Mouse (Mus musculus): ENCODE measurements at regions not wholly inside any gene's neighbourhood (a gene's known extent, or its start where the extent isn't known, plus 50 kb on each side); places are given as distances from the start of the nearest gene placed in this dataset.

- WGBS, result 71% methylated on average over 4 of the region's 4 CpGs
- H3K36me3 ChIP-seq (ENCODE audit: control insufficient read depth, insufficient read depth, low read length), result no peaks in the 10 kb centered on the region
- no peak overlapping the region for H3K9ac ChIP-seq (ENCODE audit: low read length)
- peaks cover 0 to 2% of the 10 kb centered on the region in 2 experiments; a peak in 1 of 4 replicates for H3K4me1 ChIP-seq (ENCODE audit: control insufficient read depth in 2 of 2, insufficient read depth in 2 of 2, low read length in 2 of 2)
- H3K4me2 ChIP-seq (ENCODE audit: low read length), result no peak overlapping the region
- H3K27me3 ChIP-seq (ENCODE audit: control insufficient read depth, insufficient read depth, low read length), result no peaks in the 10 kb centered on the region
- ATAC-seq (ENCODE audit: insufficient number of reproducible peaks, insufficient read depth, low FRiP score, low read depth), result no peak
- H3K27ac ChIP-seq (replicated peaks in 1 of 2; ENCODE audit: control insufficient read depth in 1 of 2, insufficient read depth in 1 of 2, low read depth in 2 of 2, low read length in 2 of 2), result no peak overlapping the region
- H3K4me3 ChIP-seq (ENCODE audit: control insufficient read depth in 1 of 2, insufficient read depth in 1 of 2, low read depth in 1 of 2, low read length in 2 of 2), result no peak overlapping the region
- no peaks in the 10 kb centered on the region for H3K9me3 ChIP-seq (ENCODE audit: control insufficient read depth, low read length)
These were observed 209.6 kb upstream of the Prep start for GRCm38 (mm10) chr10:44857444-44857843.

- Histone ChIP-seq H3K9me3 (ENCODE audit: control insufficient read depth, low read length) (no peaks in the 10 kb centered on the region), H3K4me1 (ENCODE audit: control insufficient read depth in 2 of 2, insufficient read depth in 2 of 2, low read length in 2 of 2) (no peaks in the 10 kb centered on the region)
- 89% methylated on average over 4 of the region's 4 CpGs for WGBS
These were observed 212.9 kb upstream of the Prep start for GRCm38 (mm10) chr10:44854109-44854508.

GRCm38 (mm10) chr10:44849016-44849415, 218.0 kb upstream of the Prep start:
- no peak overlapping the region for H3K9ac ChIP-seq (ENCODE audit: low read length)
- no peaks in the 10 kb centered on the region for H3K4me1 ChIP-seq (ENCODE audit: control insufficient read depth in 2 of 2, insufficient read depth in 2 of 2, low read length in 2 of 2)
- no peak overlapping the region for H3K4me2 ChIP-seq (ENCODE audit: low read length)
- H3K36me3 ChIP-seq (ENCODE audit: control insufficient read depth, insufficient read depth, low read length), result no peaks in the 10 kb centered on the region
- no peaks in the 10 kb centered on the region for H3K27me3 ChIP-seq (ENCODE audit: control insufficient read depth, insufficient read depth, low read length)
- ATAC-seq (ENCODE audit: insufficient number of reproducible peaks, insufficient read depth, low FRiP score, low read depth), result no peak
- H3K9me3 ChIP-seq (ENCODE audit: control insufficient read depth, low read length), result no peaks in the 10 kb centered on the region
- 86% methylated on average over 4 of the region's 4 CpGs for WGBS
- H3K4me3 ChIP-seq (ENCODE audit: control insufficient read depth in 1 of 2, insufficient read depth in 1 of 2, low read depth in 1 of 2, low read length in 2 of 2), result no peak overlapping the region
- H3K27ac ChIP-seq (replicated peaks in 1 of 2; ENCODE audit: control insufficient read depth in 1 of 2, insufficient read depth in 1 of 2, low read depth in 2 of 2, low read length in 2 of 2), result no peak overlapping the region

More at GRCm38 (mm10) chr10:44854109-44854508, 212.9 kb upstream of the Prep start:
- Histone ChIP-seq H3K36me3 (ENCODE audit: control insufficient read depth, insufficient read depth, low read length) (no peaks in the 10 kb centered on the region), H3K4me3 (ENCODE audit: control insufficient read depth in 1 of 2, insufficient read depth in 1 of 2, low read depth in 1 of 2, low read length in 2 of 2) (no peak overlapping the region), H3K27me3 (ENCODE audit: control insufficient read depth, insufficient read depth, low read length) (no peaks in the 10 kb centered on the region), H3K4me2 (ENCODE audit: low read length) (no peak overlapping the region), H3K27ac (replicated peaks in 1 of 2; ENCODE audit: control insufficient read depth in 1 of 2, insufficient read depth in 1 of 2, low read depth in 2 of 2, low read length in 2 of 2) (no peak overlapping the region), H3K9ac (ENCODE audit: low read length) (no peak overlapping the region)
- no peak for ATAC-seq (ENCODE audit: insufficient number of reproducible peaks, insufficient read depth, low FRiP score, low read depth)

GRCm38 (mm10) chr10:44846765-44847164, 220.2 kb upstream of the Prep start:
- Histone ChIP-seq H3K4me3 (ENCODE audit: control insufficient read depth in 1 of 2, insufficient read depth in 1 of 2, low read depth in 1 of 2, low read length in 2 of 2) (no peak overlapping the region), H3K27ac (replicated peaks in 1 of 2; ENCODE audit: control insufficient read depth in 1 of 2, insufficient read depth in 1 of 2, low read depth in 2 of 2, low read length in 2 of 2) (no peak overlapping the region), H3K4me2 (ENCODE audit: low read length) (no peak overlapping the region), H3K9me3 (ENCODE audit: control insufficient read depth, low read length) (no peaks in the 10 kb centered on the region), H3K36me3 (ENCODE audit: control insufficient read depth, insufficient read depth, low read length) (no peaks in the 10 kb centered on the region), H3K9ac (ENCODE audit: low read length) (no peak overlapping the region), H3K27me3 (ENCODE audit: control insufficient read depth, insufficient read depth, low read length) (no peaks in the 10 kb centered on the region), H3K4me1 (ENCODE audit: control insufficient read depth in 2 of 2, insufficient read depth in 2 of 2, low read length in 2 of 2) (no peaks in the 10 kb centered on the region)
- no peak for ATAC-seq (ENCODE audit: insufficient number of reproducible peaks, insufficient read depth, low FRiP score, low read depth)
- WGBS, result 77% methylated on average over 3 of the region's 3 CpGs

GRCm38 (mm10) chr10:44846149-44846548, 220.9 kb upstream of the Prep start:
- Histone ChIP-seq H3K27me3 (ENCODE audit: control insufficient read depth, insufficient read depth, low read length) (no peaks in the 10 kb centered on the region), H3K4me3 (ENCODE audit: control insufficient read depth in 1 of 2, insufficient read depth in 1 of 2, low read depth in 1 of 2, low read length in 2 of 2) (no peak overlapping the region), H3K9me3 (ENCODE audit: control insufficient read depth, low read length) (no peaks in the 10 kb centered on the region), H3K36me3 (ENCODE audit: control insufficient read depth, insufficient read depth, low read length) (no peaks in the 10 kb centered on the region), H3K4me1 (ENCODE audit: control insufficient read depth in 2 of 2, insufficient read depth in 2 of 2, low read length in 2 of 2) (no peaks in the 10 kb centered on the region), H3K27ac (replicated peaks in 1 of 2; ENCODE audit: control insufficient read depth in 1 of 2, insufficient read depth in 1 of 2, low read depth in 2 of 2, low read length in 2 of 2) (no peak overlapping the region), H3K4me2 (ENCODE audit: low read length) (no peak overlapping the region), H3K9ac (ENCODE audit: low read length) (no peak overlapping the region)
- no peak for ATAC-seq (ENCODE audit: insufficient number of reproducible peaks, insufficient read depth, low FRiP score, low read depth)
- WGBS, result 16% methylated on average over 2 of the region's 2 CpGs

- Histone ChIP-seq H3K27ac (replicated peaks in 1 of 2; ENCODE audit: control insufficient read depth in 1 of 2, insufficient read depth in 1 of 2, low read depth in 2 of 2, low read length in 2 of 2) (no peak overlapping the region), H3K9ac (ENCODE audit: low read length) (no peak overlapping the region), H3K36me3 (ENCODE audit: control insufficient read depth, insufficient read depth, low read length) (no peaks in the 10 kb centered on the region), H3K9me3 (ENCODE audit: control insufficient read depth, low read length) (no peaks in the 10 kb centered on the region), H3K4me3 (ENCODE audit: control insufficient read depth in 1 of 2, insufficient read depth in 1 of 2, low read depth in 1 of 2, low read length in 2 of 2) (no peak overlapping the region), H3K4me2 (ENCODE audit: low read length) (no peak overlapping the region), H3K27me3 (ENCODE audit: control insufficient read depth, insufficient read depth, low read length) (no peaks in the 10 kb centered on the region), H3K4me1 (ENCODE audit: control insufficient read depth in 2 of 2, insufficient read depth in 2 of 2, low read length in 2 of 2) (no peaks in the 10 kb centered on the region)
- WGBS, result 58% methylated on average over 2 of the region's 2 CpGs
- ATAC-seq (ENCODE audit: insufficient number of reproducible peaks, insufficient read depth, low FRiP score, low read depth), result no peak
These were observed 226.6 kb upstream of the Prep start for GRCm38 (mm10) chr10:44840449-44840848.

GRCm38 (mm10) chr10:44832455-44832854, 234.5 kb upstream of the Prep start:
- no peaks in the 10 kb centered on the region for H3K36me3 ChIP-seq (ENCODE audit: control insufficient read depth, insufficient read depth, low read length)
- no peaks in the 10 kb centered on the region for H3K4me1 ChIP-seq (ENCODE audit: control insufficient read depth in 2 of 2, insufficient read depth in 2 of 2, low read length in 2 of 2)
- H3K4me3 ChIP-seq (ENCODE audit: control insufficient read depth in 1 of 2, insufficient read depth in 1 of 2, low read depth in 1 of 2, low read length in 2 of 2), result no peak overlapping the region
- WGBS, result 88% methylated on average over 1 of the region's 1 CpGs
- no peaks in the 10 kb centered on the region for H3K9me3 ChIP-seq (ENCODE audit: control insufficient read depth, low read length)
- no peak overlapping the region for H3K27ac ChIP-seq (replicated peaks in 1 of 2; ENCODE audit: control insufficient read depth in 1 of 2, insufficient read depth in 1 of 2, low read depth in 2 of 2, low read length in 2 of 2)
- H3K27me3 ChIP-seq (ENCODE audit: control insufficient read depth, insufficient read depth, low read length), result no peaks in the 10 kb centered on the region
- H3K9ac ChIP-seq (ENCODE audit: low read length), result no peak overlapping the region
- no peak overlapping the region for H3K4me2 ChIP-seq (ENCODE audit: low read length)
- no peak for ATAC-seq (ENCODE audit: insufficient number of reproducible peaks, insufficient read depth, low FRiP score, low read depth)

GRCm38 (mm10) chr10:44826271-44826670, 240.7 kb upstream of the Prep start:
- 74% methylated on average over 3 of the region's 3 CpGs for WGBS
- no peak overlapping the region for H3K4me3 ChIP-seq (ENCODE audit: control insufficient read depth in 1 of 2, insufficient read depth in 1 of 2, low read depth in 1 of 2, low read length in 2 of 2)
- no peak overlapping the region for H3K4me2 ChIP-seq (ENCODE audit: low read length)
- no peaks in the 10 kb centered on the region for H3K27me3 ChIP-seq (ENCODE audit: control insufficient read depth, insufficient read depth, low read length)
- no peaks in the 10 kb centered on the region for H3K9me3 ChIP-seq (ENCODE audit: control insufficient read depth, low read length)
- H3K9ac ChIP-seq (ENCODE audit: low read length), result no peak overlapping the region
- no peaks in the 10 kb centered on the region for H3K4me1 ChIP-seq (ENCODE audit: control insufficient read depth in 2 of 2, insufficient read depth in 2 of 2, low read length in 2 of 2)
- no peaks in the 10 kb centered on the region for H3K36me3 ChIP-seq (ENCODE audit: control insufficient read depth, insufficient read depth, low read length)
- no peak overlapping the region for H3K27ac ChIP-seq (replicated peaks in 1 of 2; ENCODE audit: control insufficient read depth in 1 of 2, insufficient read depth in 1 of 2, low read depth in 2 of 2, low read length in 2 of 2)
- no peak for ATAC-seq (ENCODE audit: insufficient number of reproducible peaks, insufficient read depth, low FRiP score, low read depth)
